Comparison of ENCODE assay signal across 8 mouse cellular contexts in genomic region chr4:45764141-45764494, GRCm38 (mm10). TPM values are rescaled to one million over a fixed set of nuclear protein-coding genes. Genes with fewer than 3 reads are reported as not detected.
DNase-seq lines count a peak whose midpoint lies in the region; ATAC-seq and TF ChIP-seq lines count a peak whose summit lies in the region.

No protein-coding gene starts in this region.

- 8% methylated on average over 10 of the region's 10 CpGs for WGBS in embryonic facial prominence, embryonic 14.5 days
- 5% methylated on average over 10 of the region's 10 CpGs for WGBS in liver, embryonic 14.5 days (ENCODE audit: insufficient replicate concordance)

- ATAC-seq in embryonic facial prominence, embryonic 14.5 days (ENCODE audit: low read depth), result no peak
- ATAC-seq in liver, embryonic 14.5 days (ENCODE audit: insufficient read depth), result peak; percentile 58; the same call in 1 of the 2 replicates

- H3K4me2 ChIP-seq in embryonic facial prominence, embryonic 14.5 days (ENCODE audit: low read depth, low read length), result peak overlapping the region; percentile 46
- H3K4me2 ChIP-seq in liver, embryonic 14.5 days (ENCODE audit: low read depth), result peak overlapping the region; percentile 62

- H3K4me1 ChIP-seq in embryonic facial prominence, embryonic 14.5 days (ENCODE audit: control insufficient read depth, insufficient read depth, low read length), result peaks cover 29% of the 10 kb centered on the region
- peaks cover 3 to 21% of the 10 kb centered on the region in 2 experiments for H3K4me1 ChIP-seq in liver, embryonic 14.5 days (replicated peaks; ENCODE audit: control insufficient read depth in 2 of 2, insufficient read depth in 2 of 2, low read length in 1 of 2)

- peak overlapping the region; percentile 32; the same call in 1 of the 2 replicates for H3K9ac ChIP-seq in embryonic facial prominence, embryonic 14.5 days (ENCODE audit: low read depth, low read length)
- no peak overlapping the region; the same call in 1 of the 2 replicates for H3K9ac ChIP-seq in liver, embryonic 14.5 days (replicated peaks)

- DNase-seq in gastrocnemius, adult 2 months, result no peak
- no peak for DNase-seq in gastrocnemius, adult 8-10 months (ENCODE audit: low spot score in 2 of 2)
- no peak for DNase-seq in embryonic facial prominence, embryonic 14.5 days (ENCODE audit: low spot score)
- peak; percentile 27 to 40 for DNase-seq in heart, postnatal 14 days
- no peak for DNase-seq in liver, embryonic 14.5 days (ENCODE audit: low read depth in 3 of 3, low spot score in 3 of 3)
- peak; percentile 8 for DNase-seq in splenic B cell, adult 2 months (ENCODE audit: low read depth, low spot score)
- no peak for DNase-seq in urinary bladder, postnatal 10 days (ENCODE audit: low spot score)
- DNase-seq in embryo, embryonic 11 days, result no peak

- intact Hi-C loops in gastrocnemius, adult 2 months (cut with DNase I), result no loop called here
- intact Hi-C loops in heart, postnatal 14 days (cut with DNase I), result no loop called here

- no peaks in the 10 kb centered on the region for H3K36me3 ChIP-seq in embryonic facial prominence, embryonic 14.5 days (ENCODE audit: control insufficient read depth, insufficient read depth, low read length)
- H3K36me3 ChIP-seq in liver, embryonic 14.5 days (replicated peaks; ENCODE audit: control insufficient read depth, insufficient read depth, low read depth), result no peaks in the 10 kb centered on the region
- no peaks in the 10 kb centered on the region for H3K36me3 ChIP-seq in splenic B cell, adult 2 months (ENCODE audit: control insufficient read depth, insufficient read depth, low read length, poor library complexity, severe bottlenecking)

- peak overlapping the region; percentile 59 for H3K4me3 ChIP-seq in gastrocnemius, adult 2 months
- H3K4me3 ChIP-seq in embryonic facial prominence, embryonic 14.5 days (ENCODE audit: low read depth, low read length), result peak overlapping the region; percentile 17
- peak overlapping the region; percentile 31 to 42 for H3K4me3 ChIP-seq in liver, embryonic 14.5 days (ENCODE audit: insufficient read depth in 1 of 2, low read depth in 2 of 2, low read length in 2 of 2)

- peaks cover 15% of the 10 kb centered on the region for H3K27me3 ChIP-seq in embryonic facial prominence, embryonic 14.5 days (replicated peaks; ENCODE audit: control insufficient read depth, insufficient read depth, low read length)
- H3K27me3 ChIP-seq in liver, embryonic 14.5 days (ENCODE audit: control insufficient read depth, insufficient read depth, low read length), result peaks cover 22% of the 10 kb centered on the region
- no peaks in the 10 kb centered on the region for H3K27me3 ChIP-seq in splenic B cell, adult 2 months (ENCODE audit: control insufficient read depth, insufficient read depth, low read length, poor library complexity, severe bottlenecking)

- H3K9me3 ChIP-seq in embryonic facial prominence, embryonic 14.5 days (ENCODE audit: control insufficient read depth, low read length), result no peaks in the 10 kb centered on the region
- H3K9me3 ChIP-seq in liver, embryonic 14.5 days (ENCODE audit: control insufficient read depth, low read length), result no peaks in the 10 kb centered on the region

- no peak for TF ChIP-seq EP300 in liver, embryonic 14.5 days (IDR thresholded peaks at IDR 0.05; ENCODE audit: low read depth)

- no peak overlapping the region for H3K27ac ChIP-seq in gastrocnemius, adult 2 months
- peak overlapping the region; percentile 74 for H3K27ac ChIP-seq in embryonic facial prominence, embryonic 14.5 days (replicated peaks; ENCODE audit: low read depth, low read length)
- no peak overlapping the region for H3K27ac ChIP-seq in liver, embryonic 14.5 days

- TF ChIP-seq CTCF in gastrocnemius, adult 2 months (IDR thresholded peaks at IDR 0.05), result no peak
- no peak for TF ChIP-seq CTCF in liver, embryonic 14.5 days (IDR thresholded peaks at IDR 0.05; ENCODE audit: low read depth)

RNA-seq across cellular contexts. Expression of gene Aldh1b1, which starts 34.7 kb away (rescaled TPM):
- total RNA-seq in gastrocnemius, adult 2 months (2021), result under 1 TPM; 0.23 to 0.95 TPM
- under 1 TPM; 0.27 to 0.81 (median 0.37) TPM for total RNA-seq in gastrocnemius, adult 8-10 months (2022)
- polyA plus RNA-seq in embryonic facial prominence, embryonic 14.5 days (2014; fragmentation: Nextera tagmentation; extraction: Ambion mirVana), result 1.5 and 2.1 TPM in 2 replicates
- 10 to 100 TPM; 30.2 to 31.6 TPM for total RNA-seq in heart, postnatal 14 days (2021)
- polyA plus RNA-seq in liver, embryonic 14.5 days (2012; rRNA removed), result 26.8 and 30.5 TPM in 2 replicates
- 23.4 and 28.3 TPM in 2 replicates for polyA plus RNA-seq in liver, embryonic 14.5 days (2014; fragmentation: Nextera tagmentation; extraction: Ambion mirVana)

Comparison
In these comparisons a context has a peak if more than half of its experiments do, and no peak if none do; other contexts are left out.
1. DNase-seq: peak in heart, postnatal 14 days (2 of 2) and splenic B cell, adult 2 months (single experiment); none in gastrocnemius, adult 2 months (single experiment), gastrocnemius, adult 8-10 months (0 of 2), embryonic facial prominence, embryonic 14.5 days (single experiment), liver, embryonic 14.5 days (0 of 3), urinary bladder, postnatal 10 days (single experiment) and embryo, embryonic 11 days (single experiment).
2. RNA of gene Aldh1b1, which starts 34.7 kb away (total RNA-seq): 30.2 to 31.6 TPM in heart, postnatal 14 days; 0.23 to 0.95 TPM in gastrocnemius, adult 2 months and 0.27 to 0.81 TPM in gastrocnemius, adult 8-10 months; every median in the first group is over 10 times any median in the second.
3. Peak in every context shown above with its lines, with median percentiles within 50 percentile points of each other: H3K4me3 ChIP-seq.